8 mouse cellular contexts compared by ENCODE assay signal in the genomic region with DNA sequence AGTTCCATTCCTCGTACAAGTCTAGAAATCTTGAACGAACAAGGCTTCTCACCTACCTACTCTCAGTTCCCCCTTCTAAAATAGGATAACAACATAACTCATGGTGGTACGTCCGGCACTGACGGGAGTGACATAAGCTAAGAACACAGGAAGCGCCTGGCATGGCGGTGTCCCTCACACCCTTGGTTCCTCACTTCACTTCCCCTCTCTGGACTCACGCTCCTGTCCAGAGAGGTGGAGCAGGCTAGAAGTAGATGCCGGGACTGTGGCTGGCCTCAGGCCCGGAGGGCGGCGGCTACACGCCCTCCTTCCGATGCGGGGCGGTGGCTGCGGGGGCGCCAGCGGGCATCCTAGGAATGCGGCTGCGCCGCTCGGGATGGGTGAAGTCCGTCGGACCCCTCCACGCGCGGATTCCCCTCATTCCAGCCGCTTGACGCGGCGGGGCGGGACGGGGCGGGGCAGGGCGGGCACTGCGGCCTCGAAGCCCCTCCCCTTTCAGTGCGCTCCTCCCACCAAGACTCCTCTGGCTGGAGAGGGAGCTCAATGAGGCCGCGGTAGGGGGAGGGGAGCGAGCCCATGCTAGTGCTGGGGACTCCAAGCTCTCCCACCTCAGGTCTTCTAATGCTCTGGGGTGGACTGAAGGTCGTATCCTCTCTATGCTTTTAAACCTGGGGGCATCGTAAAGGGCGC. TPM values are rescaled to one million over a fixed set of nuclear protein-coding genes. Genes with fewer than 3 reads are reported as not detected.
DNase-seq lines count a peak whose midpoint lies in the region; ATAC-seq and TF ChIP-seq lines count a peak whose summit lies in the region.

No protein-coding gene starts in this region.

- no peaks in the 10 kb centered on the region for H3K27me3 ChIP-seq in liver, postnatal 0 days (ENCODE audit: insufficient read depth, low read length)
- peaks cover 37% of the 10 kb centered on the region for H3K27me3 ChIP-seq in neural tube, embryonic 12.5 days (replicated peaks)

- peaks cover 17% of the 10 kb centered on the region for H3K36me3 ChIP-seq in liver, postnatal 0 days (replicated peaks; ENCODE audit: insufficient read depth, low read length)
- H3K36me3 ChIP-seq in neural tube, embryonic 12.5 days: no peaks in the 10 kb centered on the region

- H3K4me2 ChIP-seq in liver, postnatal 0 days (ENCODE audit: low read depth, low read length): peak overlapping the region; percentile 99
- peak overlapping the region; percentile 95 for H3K4me2 ChIP-seq in neural tube, embryonic 12.5 days (replicated peaks)

- TF ChIP-seq CTCF in liver, postnatal 0 days (IDR thresholded peaks at IDR 0.05; ENCODE audit: low read depth): 0 out of 2 replicates have a peak, but pooled peaks have one; percentile 15

- DNase-seq in A20 (ENCODE audit: low read depth, low spot score): peak; percentile 96
- peak; percentile 79 for DNase-seq in adrenal gland, adult 8-10 months
- peak; percentile 76 for DNase-seq in embryo, embryonic 11.5 days (ENCODE audit: low read depth, low spot score)
- peak; percentile 79 for DNase-seq in heart, adult 8-10 months (ENCODE audit: low spot score)
- peak; percentile 92 to 95 for DNase-seq in kidney, adult 8-10 months
- peak; percentile 93 for DNase-seq in liver, postnatal 0 days
- peak; percentile 86 for DNase-seq in testis, postnatal 14 days (ENCODE audit: low spot score)

- no peaks in the 10 kb centered on the region for H3K9me3 ChIP-seq in liver, postnatal 0 days (ENCODE audit: low read length)
- no peaks in the 10 kb centered on the region for H3K9me3 ChIP-seq in neural tube, embryonic 12.5 days

- under 1% methylated on average over 36 of the region's 45 CpGs for WGBS in liver, postnatal 0 days (ENCODE audit: insufficient replicate concordance)
- 1% methylated on average over 42 of the region's 45 CpGs for WGBS in neural tube, embryonic 12.5 days

- peak overlapping the region; percentile 72 for H3K4me3 ChIP-seq in liver, postnatal 0 days (ENCODE audit: low read depth, low read length)
- H3K4me3 ChIP-seq in neural tube, embryonic 12.5 days: peak overlapping the region; percentile 52

- ATAC-seq in liver, postnatal 0 days: peak; percentile 60
- ATAC-seq in neural tube, embryonic 12.5 days (ENCODE audit: low FRiP score, low read depth): peak; percentile 45

- peak overlapping the region; percentile 96 for H3K27ac ChIP-seq in liver, postnatal 0 days (ENCODE audit: low read depth)
- no peak overlapping the region for H3K27ac ChIP-seq in neural tube, embryonic 12.5 days

- peaks cover 67% of the 10 kb centered on the region for H3K4me1 ChIP-seq in liver, postnatal 0 days (ENCODE audit: insufficient read depth)
- peaks cover 36% of the 10 kb centered on the region for H3K4me1 ChIP-seq in neural tube, embryonic 12.5 days

- no peak for TF ChIP-seq EP300 in liver, postnatal 0 days (IDR thresholded peaks at IDR 0.05; ENCODE audit: low read depth)

- H3K9ac ChIP-seq in liver, postnatal 0 days (replicated peaks): peak overlapping the region; percentile 90
- H3K9ac ChIP-seq in neural tube, embryonic 12.5 days: peak overlapping the region; percentile 56

RNA-seq across cellular contexts. Expression of a gene that starts 3.6 kb away (rescaled TPM):
- total RNA-seq in adrenal gland, adult 8-10 months (2022): 100 to 1,000 TPM; 151 to 208 (median 180) TPM
- total RNA-seq in heart, adult 8-10 months (2022): 10 to 100 TPM; 84.0 to 98.9 (median 92.7) TPM
- 19.4 and 22.4 TPM in 2 replicates for polyA plus RNA-seq in liver, postnatal 0 days (2015; fragmentation: Nextera tagmentation; extraction: Ambion mirVana)
- 14.0 and 16.8 TPM in 2 replicates for polyA plus RNA-seq in neural tube, embryonic 12.5 days (2016; fragmentation: Nextera tagmentation; extraction: Ambion mirVana)

RNA-seq across cellular contexts. Expression of a gene that starts 23.1 kb away (rescaled TPM):
- total RNA-seq in adrenal gland, adult 8-10 months (2022): 10 to 100 TPM; 46.2 to 62.5 (median 53.6) TPM
- 10 to 100 TPM; 29.3 to 34.3 (median 32.3) TPM for total RNA-seq in heart, adult 8-10 months (2022)
- polyA plus RNA-seq in liver, postnatal 0 days (2015; fragmentation: Nextera tagmentation; extraction: Ambion mirVana): 16.7 TPM in 2 replicates
- 31.4 and 31.5 TPM in 2 replicates for polyA plus RNA-seq in neural tube, embryonic 12.5 days (2016; fragmentation: Nextera tagmentation; extraction: Ambion mirVana)

RNA-seq across cellular contexts. Expression of a gene that starts 25.1 kb away (rescaled TPM):
- 100 to 1,000 TPM; 115 to 125 (median 117) TPM for total RNA-seq in adrenal gland, adult 8-10 months (2022)
- total RNA-seq in heart, adult 8-10 months (2022): 10 to 100 TPM; 73.0 to 84.5 (median 75.2) TPM
- polyA plus RNA-seq in liver, postnatal 0 days (2015; fragmentation: Nextera tagmentation; extraction: Ambion mirVana): 35.0 and 36.0 TPM in 2 replicates
- 127 and 137 TPM in 2 replicates for polyA plus RNA-seq in neural tube, embryonic 12.5 days (2016; fragmentation: Nextera tagmentation; extraction: Ambion mirVana)
